26 mouse cellular contexts compared by ENCODE assay signal in genomic region chr19:57429926-57430325, GRCm38 (mm10). TPM values are rescaled to one million over a fixed set of nuclear protein-coding genes. Genes with fewer than 3 reads are reported as not detected.
A peak's percentile ranks its signal among the peaks of the same experiment; 100 is the strongest.
DNase-seq lines count a peak whose midpoint lies in the region; TF ChIP-seq lines count a peak whose summit lies in the region.
"Had no signal": no experiment of that assay in that cellular context is flagged by ENCODE, and none has a peak within 500 bp of the region (broad histone marks: within the 10 kb centered on the region; RNA-seq: fewer than 3 reads in every experiment).

No protein-coding gene starts in this region.

- no peaks in the 10 kb centered on the region for H3K27me3 ChIP-seq in spleen, adult 2 months (ENCODE audit: control insufficient read depth, insufficient read depth, low read length)
- H3K27me3 ChIP-seq: hindbrain, embryonic 13.5 days; neural tube, embryonic 13.5 days had no signal

- TF ChIP-seq POLR2A in spleen, adult 2 months (IDR thresholded peaks at IDR 0.05; ENCODE audit: low read depth, low read length), result no peak

- no peaks in the 10 kb centered on the region for H3K4me1 ChIP-seq in spleen, adult 2 months (ENCODE audit: control insufficient read depth, insufficient read depth, insufficient read length)
- H3K4me1 ChIP-seq: midbrain, embryonic 10.5 days had no signal

- H3K4me3 ChIP-seq in spleen, adult 2 months (ENCODE audit: extremely low read depth, insufficient read depth, insufficient read length), result no peak overlapping the region
- H3K4me3 ChIP-seq: erythroblast, embryonic 14.5 days; hindbrain, embryonic 13.5 days; midbrain, embryonic 10.5 days; myocyte; neural tube, embryonic 13.5 days had no signal

- WGBS in spleen, adult 2 months, result 32% methylated on average over 6 of the region's 6 CpGs

- TF ChIP-seq CTCF in spleen, adult 2 months (IDR thresholded peaks at IDR 0.05; ENCODE audit: extremely low read depth, insufficient read depth, insufficient read length, insufficient replicate concordance), result no peak

- H3K27ac ChIP-seq in spleen, adult 2 months (ENCODE audit: insufficient read depth, low read length), result 0 out of 2 replicates have a peak overlapping the region, but pooled peaks have one; percentile 7
- H3K27ac ChIP-seq: hindbrain, embryonic 13.5 days; liver, embryonic 14.5 days; midbrain, embryonic 10.5 days; neural tube, embryonic 13.5 days had no signal

- H3K36me3 ChIP-seq in spleen, adult 2 months (ENCODE audit: control insufficient read depth, insufficient read depth, low read length), result no peaks in the 10 kb centered on the region
- H3K36me3 ChIP-seq: hindbrain, embryonic 13.5 days; midbrain, embryonic 10.5 days; neural tube, embryonic 13.5 days had no signal

- peak; percentile 8 to 40 for DNase-seq in spleen, adult 2 months (ENCODE audit: low read depth in 1 of 2, low spot score in 2 of 2)
- DNase-seq in spleen, adult 12 weeks (ENCODE audit: low spot score), result no peak
- peak; percentile 87 for DNase-seq in induced T-regulatory cell, adult 2 months (ENCODE audit: low read depth)
- DNase-seq in thymus, postnatal 0 days (ENCODE audit: low spot score), result peak; percentile 89
- peak; percentile 79 for DNase-seq in thymus, postnatal 4 days
- no peak for DNase-seq in B cell, adult 2 months
- no peak for DNase-seq in cerebellum, adult 18-20 months
- DNase-seq in left cerebral cortex, adult 9 months (ENCODE audit: low spot score in 2 of 2), result no peak
- DNase-seq: adrenal gland, postnatal 25 days; cerebellum, adult 2 months; cerebellum, postnatal 14 days; gastrocnemius, postnatal 14 days; heart, postnatal 4 days; kidney, adult 8-10 months; kidney, postnatal 10 days; layer of hippocampus, postnatal 36 days; liver; lung, embryonic 14.5 days; lung, postnatal 14 days; right cerebral cortex, postnatal 4 days had no signal

RNA-seq across cellular contexts. Expression of gene Trub1, which starts 22.8 kb away (rescaled TPM):
- 2.3 and 2.7 TPM in 2 replicates for polyA plus RNA-seq in spleen, adult 2 months (2012; rRNA removed)
- 16.4 and 18.3 TPM in 2 replicates for polyA plus RNA-seq in thymus, postnatal 0 days (2015; fragmentation: Nextera tagmentation; extraction: Ambion mirVana)

Comparison
In these comparisons a context has a peak if more than half of its experiments do, and no peak if none do; other contexts are left out.
1. DNase-seq: peak in spleen, adult 2 months (2 of 2), induced T-regulatory cell, adult 2 months (single experiment), thymus, postnatal 0 days (single experiment) and thymus, postnatal 4 days (single experiment); none in spleen, adult 12 weeks (single experiment), B cell, adult 2 months (0 of 2), cerebellum, adult 18-20 months (0 of 2) and left cerebral cortex, adult 9 months (0 of 2).